Mouse (Mus musculus) hindbrain, embryonic 16.5 days (tissue): ENCODE data around the gene Pusl1. TPM values are rescaled to one million over a fixed set of nuclear protein-coding genes. Genes with fewer than 3 reads are reported as not detected.

Experiments used
- ATAC-seq: fragments of 200-750 bp; cut with Nextera tagmentation; 2 replicates; pipeline ENCODE4 v1.8.0; 2017; ENCODE audit warnings: moderate TSS enrichment, moderate library complexity
- H3K27ac ChIP-seq: fragments of 300-500 bp; sonication (generic); 2 replicates; pipeline ENCODE4 v1.5.1; 2014; ENCODE audit warnings: low read depth, mild to moderate bottlenecking, control low read depth, low read length, moderate library complexity
- H3K27me3 ChIP-seq: fragments of 300-500 bp; sonication (generic); replicated peaks from 2 replicates; pipeline ENCODE4 v1.6.1; 2014; ENCODE audit warnings: low read length; ENCODE audit not compliant: control insufficient read depth, insufficient read depth
- H3K36me3 ChIP-seq: fragments of 300-500 bp; sonication (generic); 2 replicates; pipeline ENCODE4 v1.6.1; 2014; ENCODE audit warnings: mild to moderate bottlenecking, low read length, moderate library complexity, mixed read lengths; ENCODE audit not compliant: control insufficient read depth, insufficient read depth
- H3K4me1 ChIP-seq: fragments of 300-500 bp; sonication (generic); 2 replicates; pipeline ENCODE4 v1.6.1; 2014; ENCODE audit warnings: low read depth, low read length; ENCODE audit not compliant: control insufficient read depth, insufficient read depth
- H3K4me2 ChIP-seq: fragments of 300-500 bp; sonication (generic); 2 replicates; pipeline ENCODE4 v1.6.1; 2014; ENCODE audit warnings: mild to moderate bottlenecking, low read length, control low read depth, moderate library complexity
- H3K4me3 ChIP-seq: fragments of 300-500 bp; sonication (generic); 2 replicates; pipeline ENCODE4 v1.5.1; 2014; ENCODE audit warnings: mild to moderate bottlenecking, low read length, control low read depth, moderate library complexity
- H3K9ac ChIP-seq: fragments of 300-500 bp; sonication (generic); 2 replicates; pipeline ENCODE4 v1.6.1; 2014; ENCODE audit warnings: low read depth, mild to moderate bottlenecking, control low read depth, low read length, moderate library complexity
- H3K9me3 ChIP-seq: fragments of 300-500 bp; sonication (generic); 2 replicates; pipeline ENCODE4 v1.6.1; 2014; ENCODE audit warnings: mild to moderate bottlenecking, low read length, moderate library complexity; ENCODE audit not compliant: control insufficient read depth
- WGBS: fragments of 180-500 bp; shearing (Covaris S2); extraction: QIAGEN DNeasy Blood & Tissue Kit; methylation state at CpG from one replicate; pipeline ENCODE4 v1.1.7; 2014; 5-methylcytosine and 5-hydroxymethylcytosine counted together
- polyA plus RNA-seq: library from polyadenylated mRNA; unstranded; fragments of >200 nt; fragmentation: Nextera tagmentation; extraction: Ambion mirVana; gene quantifications from 2 replicates; pipeline ENCODE4 v1.2.1, GENCODE M21; 2015

The Pusl1 gene
- polyA plus RNA-seq, 1 experiment from 2014 or later: 66.7 TPM

GRCm38 (mm10) chr4:155851368-155851767 lies 40.2 kb downstream of the Pusl1 start:
- no peak for ATAC-seq
- H3K27ac ChIP-seq: no peak overlapping the region
- no peak overlapping the region for H3K9ac ChIP-seq
- 96% methylated on average over 3 of the region's 3 CpGs for WGBS
- peaks cover 16% of the 10 kb centered on the region for H3K36me3 ChIP-seq
- no peak overlapping the region for H3K4me2 ChIP-seq
- H3K4me3 ChIP-seq: no peak overlapping the region
- H3K9me3 ChIP-seq: no peaks in the 10 kb centered on the region
- H3K4me1 ChIP-seq: peaks cover 38% of the 10 kb centered on the region
- no peaks in the 10 kb centered on the region for H3K27me3 ChIP-seq

- H3K27ac ChIP-seq: no peak overlapping the region
- WGBS: 92% methylated on average over 3 of the region's 3 CpGs
- H3K4me3 ChIP-seq: no peak overlapping the region
- no peak for ATAC-seq
- no peak overlapping the region for H3K9ac ChIP-seq
- no peaks in the 10 kb centered on the region for H3K27me3 ChIP-seq
- peaks cover 6% of the 10 kb centered on the region for H3K36me3 ChIP-seq
- H3K9me3 ChIP-seq: no peaks in the 10 kb centered on the region
- H3K4me2 ChIP-seq: peak overlapping the region; percentile 93; the same call in 1 of the 2 replicates
- H3K4me1 ChIP-seq: peaks cover 38% of the 10 kb centered on the region
These were observed 41.7 kb downstream of the Pusl1 start for GRCm38 (mm10) chr4:155849792-155850451.

GRCm38 (mm10) chr4:155849391-155849790 lies 42.2 kb downstream of the Pusl1 start:
- no peak for ATAC-seq
- Histone ChIP-seq H3K9me3 (no peaks in the 10 kb centered on the region), H3K9ac (peak overlapping the region; percentile 15; the same call in 1 of the 2 replicates), H3K36me3 (peaks cover 2% of the 10 kb centered on the region; the same call in 1 of the 2 replicates), H3K4me1 (peaks cover 38% of the 10 kb centered on the region), H3K4me3 (no peak overlapping the region; the same call in 1 of the 2 replicates), H3K4me2 (peak overlapping the region; percentile 93), H3K27ac (no peak overlapping the region), H3K27me3 (no peaks in the 10 kb centered on the region)
- 95% methylated on average over 2 of the region's 2 CpGs for WGBS

- peaks cover 38% of the 10 kb centered on the region for H3K4me1 ChIP-seq
These were observed 43.0 kb downstream of the Pusl1 start for GRCm38 (mm10) chr4:155848434-155849095.

GRCm38 (mm10) chr4:155847591-155848352 lies 43.8 kb downstream of the Pusl1 start:
- Histone ChIP-seq H3K9me3 (no peaks in the 10 kb centered on the region), H3K27me3 (no peaks in the 10 kb centered on the region), H3K36me3 (no peaks in the 10 kb centered on the region; the same call in 1 of the 2 replicates), H3K4me3 (peak overlapping the region; percentile 90), H3K27ac (peak overlapping the region; percentile 85), H3K9ac (peak overlapping the region; percentile 99), H3K4me1 (peaks cover 38% of the 10 kb centered on the region), H3K4me2 (peak overlapping the region; percentile 93)
- peak; percentile 4; the same call in 1 of the 2 replicates for ATAC-seq
- 1% methylated on average over 60 of the region's 69 CpGs for WGBS

More at GRCm38 (mm10) chr4:155848434-155849095, 43.0 kb downstream of the Pusl1 start:
- Histone ChIP-seq H3K4me3 (peak overlapping the region; percentile 90), H3K9ac (peak overlapping the region; percentile 99), H3K27ac (no peak overlapping the region), H3K9me3 (no peaks in the 10 kb centered on the region), H3K4me2 (peak overlapping the region; percentile 93), H3K27me3 (no peaks in the 10 kb centered on the region), H3K36me3 (peaks cover 2% of the 10 kb centered on the region; the same call in 1 of the 2 replicates)
- ATAC-seq: no peak
- 55% methylated on average over 7 of the region's 7 CpGs for WGBS

GRCm38 (mm10) chr4:155846871-155847578 lies 44.6 kb downstream of the Pusl1 start, which contains the start of gene Dvl1:
Gene Dvl1, plus strand, starts transcription at chr4:155847402.
- WGBS: 3% methylated on average over 60 of the region's 65 CpGs
- H3K4me1 ChIP-seq: peaks cover 38% of the 10 kb centered on the region
- peak within 1 kb of the TSS; percentile 93 for H3K4me2 ChIP-seq
- no peaks in the 10 kb centered on the region for H3K27me3 ChIP-seq
- peak within 1 kb of the TSS; percentile 90 for H3K4me3 ChIP-seq
- peak; percentile 90 for ATAC-seq
- H3K9ac ChIP-seq: peak within 1 kb of the TSS; percentile 99
- no peaks in the 10 kb centered on the region for H3K36me3 ChIP-seq
- peak within 1 kb of the TSS; percentile 85 for H3K27ac ChIP-seq
- no peaks in the 10 kb centered on the region for H3K9me3 ChIP-seq

GRCm38 (mm10) chr4:155843231-155843630 lies 48.4 kb downstream of the Pusl1 start:
- peaks cover 18% of the 10 kb centered on the region for H3K4me1 ChIP-seq
- no peak overlapping the region for H3K9ac ChIP-seq
- no peak overlapping the region for H3K4me3 ChIP-seq
- H3K4me2 ChIP-seq: no peak overlapping the region
- no peak overlapping the region for H3K27ac ChIP-seq
- no peaks in the 10 kb centered on the region for H3K36me3 ChIP-seq
- H3K9me3 ChIP-seq: no peaks in the 10 kb centered on the region
- no peak for ATAC-seq
- H3K27me3 ChIP-seq: no peaks in the 10 kb centered on the region
- 91% methylated on average over 5 of the region's 5 CpGs for WGBS

GRCm38 (mm10) chr4:155841651-155842270 lies 49.8 kb downstream of the Pusl1 start:
- WGBS: 38% methylated on average over 38 of the region's 38 CpGs
- Histone ChIP-seq H3K27ac (no peak overlapping the region), H3K4me3 (no peak overlapping the region), H3K36me3 (no peaks in the 10 kb centered on the region), H3K9me3 (no peaks in the 10 kb centered on the region), H3K4me1 (peaks cover 13% of the 10 kb centered on the region), H3K9ac (0 out of 2 replicates have a peak overlapping the region, but pooled peaks have one; percentile 23), H3K4me2 (peak overlapping the region; percentile 65; the same call in 1 of the 2 replicates), H3K27me3 (no peaks in the 10 kb centered on the region)
- no peak for ATAC-seq
